Mouse (Mus musculus): Measurements from ENCODE around the gene Iqsec1.

DNA sequence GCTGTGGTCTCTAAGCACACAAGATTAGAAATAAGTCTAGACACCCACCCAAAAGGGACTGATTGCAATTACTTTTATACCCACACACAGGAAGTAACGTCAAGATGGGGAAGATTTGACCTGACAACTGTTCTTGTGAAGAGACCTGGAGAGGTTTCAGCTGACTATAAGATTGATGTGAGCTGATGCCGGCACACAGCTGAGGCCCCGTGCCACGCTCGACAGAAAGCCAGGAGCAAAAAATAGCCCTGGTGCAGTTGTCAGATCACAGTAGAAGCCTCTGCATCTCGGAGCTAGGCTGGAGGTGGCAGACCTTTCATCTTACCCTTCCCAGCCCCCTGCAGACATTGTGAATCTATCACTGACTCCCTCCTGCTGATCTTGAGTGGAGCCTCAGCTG, 289.6 kb downstream of the Iqsec1 start:
- no peak for TF ChIP-seq CTCF (IDR thresholded peaks at IDR 0.05; ENCODE audit: low read depth)
- no peak for TF ChIP-seq EP300 (IDR thresholded peaks at IDR 0.05; ENCODE audit: low read depth)

Data from heart, postnatal 0 days (tissue).